Mouse (Mus musculus) heart, embryonic 14.5 days (tissue): Measurements from ENCODE around the gene Kcnk13. TPM values are rescaled to one million over a fixed set of nuclear protein-coding genes. Genes with fewer than 3 reads are reported as not detected.

ENCODE experiments used
- ATAC-seq: fragments of 200-750 bp; cut with Nextera tagmentation; 2 replicates; pipeline ENCODE4 v1.8.0; 2017; ENCODE audit warnings: low read depth, moderate TSS enrichment; ENCODE audit not compliant: insufficient number of reproducible peaks, insufficient read depth, low FRiP score
- H3K27ac ChIP-seq, 2 experiments: fragments of 200-500 bp in 1 of 2; fragments of 300-500 bp in 1 of 2; sonication (generic) in 1 of 2; replicated peaks in 1 of 2; 2 replicates each; pipeline ENCODE4 v1.5.1; 2012 to 2014; ENCODE audit warnings: low read depth in 2 of 2, low read length in 2 of 2, control low read depth in 1 of 2, mild to moderate bottlenecking in 1 of 2, mixed read lengths in 1 of 2; ENCODE audit not compliant: control insufficient read depth in 1 of 2, insufficient read depth in 1 of 2
- H3K27me3 ChIP-seq: fragments of 300-500 bp; sonication (generic); 2 replicates; pipeline ENCODE4 v1.6.1; 2014; ENCODE audit warnings: mild to moderate bottlenecking, low read length, control low read depth; ENCODE audit not compliant: control insufficient read depth, insufficient read depth
- H3K36me3 ChIP-seq: fragments of 300-500 bp; sonication (generic); 2 replicates; pipeline ENCODE4 v1.6.1; 2014; ENCODE audit warnings: mild to moderate bottlenecking, control low read depth, low read length, mixed read lengths; ENCODE audit not compliant: control insufficient read depth, insufficient read depth
- H3K4me1 ChIP-seq, 2 experiments: fragments of 200-500 bp in 1 of 2; fragments of 300-500 bp in 1 of 2; sonication (generic) in 1 of 2; 2 replicates each; pipeline ENCODE4 v1.6.1; 2012 to 2014; ENCODE audit warnings: low read length in 2 of 2, control low read depth in 1 of 2, mixed read lengths in 1 of 2; ENCODE audit not compliant: control insufficient read depth in 2 of 2, insufficient read depth in 2 of 2
- H3K4me2 ChIP-seq: fragments of 300-500 bp; sonication (generic); 2 replicates; pipeline ENCODE4 v1.6.1; 2014; ENCODE audit warnings: mild to moderate bottlenecking, low read length
- H3K4me3 ChIP-seq, 2 experiments: fragments of 200-500 bp in 1 of 2; fragments of 300-500 bp in 1 of 2; sonication (generic) in 1 of 2; 2 replicates each; pipeline ENCODE4 v1.5.1; 2012 to 2014; ENCODE audit warnings: low read length in 2 of 2, mild to moderate bottlenecking in 2 of 2, control low read depth in 1 of 2, low read depth in 1 of 2, moderate library complexity in 1 of 2; ENCODE audit not compliant: control insufficient read depth in 1 of 2, insufficient read depth in 1 of 2
- H3K9ac ChIP-seq: fragments of 300-500 bp; sonication (generic); 2 replicates; pipeline ENCODE4 v1.6.1; 2014; ENCODE audit warnings: mild to moderate bottlenecking, low read length
- H3K9me3 ChIP-seq: fragments of 300-500 bp; sonication (generic); 2 replicates; pipeline ENCODE4 v1.6.1; 2016; ENCODE audit warnings: low read length, control low read depth; ENCODE audit not compliant: control insufficient read depth
- WGBS: fragments of 180-500 bp; shearing (Covaris S2); extraction: QIAGEN DNeasy Blood & Tissue Kit; methylation state at CpG from one replicate; pipeline ENCODE4 v1.1.7; 2014; 5-methylcytosine and 5-hydroxymethylcytosine counted together
- polyA plus RNA-seq: library from polyadenylated mRNA; unstranded; fragments of >200 nt; fragmentation: Nextera tagmentation; extraction: Ambion mirVana; gene quantifications from 2 replicates; pipeline ENCODE4 v1.2.1, GENCODE M21; 2014

The Kcnk13 gene
- polyA plus RNA-seq, 1 experiment from 2014 or later = 0.08 TPM

GRCm38 (mm10) chr12:99929160-99929559 is 35.1 kb upstream of the Kcnk13 start:
- H3K36me3 ChIP-seq = peaks cover 31% of the 10 kb centered on the region
- 81% methylated on average over 1 of the region's 1 CpGs for WGBS
- no peak overlapping the region for H3K4me2 ChIP-seq
- ATAC-seq = no peak
- no peak overlapping the region for H3K9ac ChIP-seq
- H3K9me3 ChIP-seq = no peaks in the 10 kb centered on the region
- H3K27ac ChIP-seq = no peak overlapping the region
- peaks cover 0 to 5% of the 10 kb centered on the region in 2 experiments; a peak in 3 of 4 replicates for H3K4me1 ChIP-seq
- H3K4me3 ChIP-seq = no peak overlapping the region
- no peaks in the 10 kb centered on the region for H3K27me3 ChIP-seq

- H3K4me2 ChIP-seq = no peak overlapping the region
- no peaks in the 10 kb centered on the region for H3K9me3 ChIP-seq
- H3K4me1 ChIP-seq = peaks cover 0 to 3% of the 10 kb centered on the region in 2 experiments; a peak in 3 of 4 replicates
- H3K27me3 ChIP-seq = no peaks in the 10 kb centered on the region
- WGBS = 90% methylated on average over 4 of the region's 4 CpGs
- H3K27ac ChIP-seq = no peak overlapping the region
- no peak overlapping the region for H3K4me3 ChIP-seq
- H3K36me3 ChIP-seq = peaks cover 34% of the 10 kb centered on the region
- no peak for ATAC-seq
- no peak overlapping the region for H3K9ac ChIP-seq
Measured at GRCm38 (mm10) chr12:99932245-99932644, 32.1 kb upstream of the Kcnk13 start.

GRCm38 (mm10) chr12:99933630-99934029 is 30.7 kb upstream of the Kcnk13 start:
- Histone ChIP-seq H3K9me3 (no peaks in the 10 kb centered on the region), H3K9ac (no peak overlapping the region), H3K27me3 (no peaks in the 10 kb centered on the region), H3K4me2 (no peak overlapping the region), H3K27ac (no peak overlapping the region), H3K4me3 (no peak overlapping the region), H3K4me1 (peaks cover 0 to 3% of the 10 kb centered on the region in 2 experiments; a peak in 3 of 4 replicates), H3K36me3 (peaks cover 30% of the 10 kb centered on the region)
- WGBS = 93% methylated on average over 3 of the region's 3 CpGs
- ATAC-seq = no peak

- H3K4me1 ChIP-seq = peaks cover 0 to 4% of the 10 kb centered on the region in 2 experiments; a peak in 3 of 4 replicates
- no peak overlapping the region for H3K4me3 ChIP-seq
- no peaks in the 10 kb centered on the region for H3K27me3 ChIP-seq
- peaks cover 29% of the 10 kb centered on the region for H3K36me3 ChIP-seq
- ATAC-seq = no peak
- 93% methylated on average over 8 of the region's 8 CpGs for WGBS
- no peak overlapping the region for H3K27ac ChIP-seq
- no peak overlapping the region for H3K9ac ChIP-seq
- no peak overlapping the region for H3K4me2 ChIP-seq
- H3K9me3 ChIP-seq = no peaks in the 10 kb centered on the region
Measured at GRCm38 (mm10) chr12:99935403-99935802, 28.9 kb upstream of the Kcnk13 start.

- Histone ChIP-seq H3K36me3 (peaks cover 25% of the 10 kb centered on the region), H3K4me2 (no peak overlapping the region), H3K9ac (no peak overlapping the region), H3K4me1 (peaks cover 0 to 3% of the 10 kb centered on the region in 2 experiments; a peak in 1 of 4 replicates), H3K9me3 (no peaks in the 10 kb centered on the region), H3K27ac (no peak overlapping the region), H3K4me3 (no peak overlapping the region), H3K27me3 (no peaks in the 10 kb centered on the region)
- WGBS = 50% methylated on average over 4 of the region's 4 CpGs
- ATAC-seq = no peak
Measured at GRCm38 (mm10) chr12:99938476-99938875, 25.8 kb upstream of the Kcnk13 start.

- no peaks in the 10 kb centered on the region for H3K27me3 ChIP-seq
- 86% methylated on average over 6 of the region's 6 CpGs for WGBS
- H3K4me3 ChIP-seq = no peak overlapping the region
- H3K36me3 ChIP-seq = peaks cover 29% of the 10 kb centered on the region
- H3K9me3 ChIP-seq = no peaks in the 10 kb centered on the region
- no peak for ATAC-seq
- H3K4me2 ChIP-seq = no peak overlapping the region
- no peak overlapping the region for H3K9ac ChIP-seq
- no peak overlapping the region for H3K27ac ChIP-seq
- H3K4me1 ChIP-seq = peaks cover 0 to 3% of the 10 kb centered on the region in 2 experiments; a peak in 1 of 4 replicates
Measured at GRCm38 (mm10) chr12:99939179-99939578, 25.1 kb upstream of the Kcnk13 start.

- Histone ChIP-seq H3K9ac (no peak overlapping the region), H3K27me3 (no peaks in the 10 kb centered on the region), H3K9me3 (no peaks in the 10 kb centered on the region), H3K4me1 (peaks cover 0 to 3% of the 10 kb centered on the region in 2 experiments; a peak in 1 of 4 replicates), H3K4me2 (no peak overlapping the region), H3K27ac (no peak overlapping the region), H3K4me3 (no peak overlapping the region), H3K36me3 (peaks cover 27% of the 10 kb centered on the region)
- 90% methylated on average over 7 of the region's 7 CpGs for WGBS
- no peak for ATAC-seq
Measured at GRCm38 (mm10) chr12:99940704-99941103, 23.6 kb upstream of the Kcnk13 start.

GRCm38 (mm10) chr12:99942441-99942840 is 21.9 kb upstream of the Kcnk13 start:
- H3K4me1 ChIP-seq = peaks cover 0 to 3% of the 10 kb centered on the region in 2 experiments; a peak in 1 of 4 replicates
- no peak for ATAC-seq
- H3K4me2 ChIP-seq = no peak overlapping the region
- no peak overlapping the region for H3K27ac ChIP-seq
- H3K27me3 ChIP-seq = no peaks in the 10 kb centered on the region
- H3K9me3 ChIP-seq = no peaks in the 10 kb centered on the region
- 75% methylated on average over 8 of the region's 8 CpGs for WGBS
- H3K9ac ChIP-seq = no peak overlapping the region
- peaks cover 29% of the 10 kb centered on the region for H3K36me3 ChIP-seq
- H3K4me3 ChIP-seq = no peak overlapping the region
